ENCODE assay signal across 9 mouse cellular contexts in genomic region chr15:51104796-51105195, GRCm38 (mm10).
A peak's percentile ranks its signal among the peaks of the same experiment; 100 is the strongest.
DNase-seq lines count a peak whose midpoint lies in the region; ATAC-seq and TF ChIP-seq lines count a peak whose summit lies in the region.
"Had no signal": no experiment of that assay in that cellular context is flagged by ENCODE, and none has a peak within 500 bp of the region (broad histone marks: within the 10 kb centered on the region; RNA-seq: fewer than 3 reads in every experiment).

No protein-coding gene starts in this region.

- TF ChIP-seq CTCF in kidney, adult 2 months (conservative IDR thresholded peaks at IDR 0.05; ENCODE audit: insufficient read depth, insufficient read length, low read depth, low read length), result no peak

- peak overlapping the region; percentile 51 for H3K4me2 ChIP-seq in kidney, embryonic 16.5 days (replicated peaks; ENCODE audit: low read depth, low read length)
- H3K4me2 ChIP-seq in forebrain, embryonic 12.5 days, result no peak overlapping the region
- H3K4me2 ChIP-seq in hindbrain, embryonic 16.5 days (ENCODE audit: low read length), result peak overlapping the region; percentile 46
- peak overlapping the region; percentile 58 for H3K4me2 ChIP-seq in neural tube, embryonic 13.5 days

- no peaks in the 10 kb centered on the region for H3K9me3 ChIP-seq in kidney, embryonic 16.5 days (ENCODE audit: low read length)
- no peaks in the 10 kb centered on the region for H3K9me3 ChIP-seq in forebrain, embryonic 12.5 days
- no peaks in the 10 kb centered on the region for H3K9me3 ChIP-seq in hindbrain, embryonic 16.5 days (ENCODE audit: control insufficient read depth, low read length)
- no peaks in the 10 kb centered on the region for H3K9me3 ChIP-seq in neural tube, embryonic 13.5 days

- no peaks in the 10 kb centered on the region for H3K36me3 ChIP-seq in kidney, embryonic 16.5 days (ENCODE audit: insufficient read depth, low read length)
- H3K36me3 ChIP-seq in forebrain, embryonic 12.5 days (replicated peaks), result no peaks in the 10 kb centered on the region
- H3K36me3 ChIP-seq in hindbrain, embryonic 16.5 days (ENCODE audit: control insufficient read depth, insufficient read depth, low read length), result no peaks in the 10 kb centered on the region
- H3K36me3 ChIP-seq in neural tube, embryonic 13.5 days, result no peaks in the 10 kb centered on the region
- H3K36me3 ChIP-seq in kidney, adult 2 months (ENCODE audit: control insufficient read depth, insufficient read depth, low read length), result no peaks in the 10 kb centered on the region

- H3K27me3 ChIP-seq in kidney, embryonic 16.5 days (ENCODE audit: insufficient read depth, low read length), result no peaks in the 10 kb centered on the region
- no peaks in the 10 kb centered on the region for H3K27me3 ChIP-seq in forebrain, embryonic 12.5 days
- no peaks in the 10 kb centered on the region for H3K27me3 ChIP-seq in hindbrain, embryonic 16.5 days (replicated peaks; ENCODE audit: control insufficient read depth, insufficient read depth, low read length)
- H3K27me3 ChIP-seq in neural tube, embryonic 13.5 days, result no peaks in the 10 kb centered on the region
- no peaks in the 10 kb centered on the region for H3K27me3 ChIP-seq in kidney, adult 2 months (replicated peaks; ENCODE audit: control insufficient read depth, insufficient read depth, low read length)

- no peaks in the 10 kb centered on the region for H3K4me1 ChIP-seq in kidney, embryonic 16.5 days (ENCODE audit: insufficient read depth, low read length)
- H3K4me1 ChIP-seq in forebrain, embryonic 12.5 days, result peaks cover 7% of the 10 kb centered on the region; the same call in 1 of the 2 replicates
- no peaks in the 10 kb centered on the region; the same call in 1 of the 2 replicates for H3K4me1 ChIP-seq in hindbrain, embryonic 16.5 days (ENCODE audit: control insufficient read depth, insufficient read depth, low read depth, low read length)
- H3K4me1 ChIP-seq in neural tube, embryonic 13.5 days (replicated peaks), result peaks cover 11% of the 10 kb centered on the region
- no peaks in the 10 kb centered on the region for H3K4me1 ChIP-seq in kidney, adult 2 months (ENCODE audit: control insufficient read depth, insufficient read depth, low read length)

- 57% methylated on average over 5 of the region's 5 CpGs for WGBS in kidney, embryonic 16.5 days
- WGBS in forebrain, embryonic 12.5 days, result 70% methylated on average over 5 of the region's 5 CpGs
- WGBS in hindbrain, embryonic 16.5 days, result 54% methylated on average over 5 of the region's 5 CpGs
- WGBS in neural tube, embryonic 13.5 days, result 36% methylated on average over 5 of the region's 5 CpGs
- WGBS in kidney, adult 2 months, result 63% methylated on average over 5 of the region's 5 CpGs

- DNase-seq in kidney, postnatal 10 days, result no peak
- DNase-seq in gastrocnemius, postnatal 36 days, result no peak
- no peak for DNase-seq in kidney, adult 2 months
- DNase-seq: cerebellum, adult 8-10 months had no signal

- intact Hi-C loops in gastrocnemius, postnatal 36 days (cut with DNase I), result no loop called here

- H3K9ac ChIP-seq in kidney, embryonic 16.5 days (replicated peaks; ENCODE audit: low read length), result no peak overlapping the region
- no peak overlapping the region for H3K9ac ChIP-seq in forebrain, embryonic 12.5 days
- no peak overlapping the region for H3K9ac ChIP-seq in hindbrain, embryonic 16.5 days (ENCODE audit: low read depth, low read length)
- peak overlapping the region; percentile 45; the same call in 1 of the 2 replicates for H3K9ac ChIP-seq in neural tube, embryonic 13.5 days

- no peak for TF ChIP-seq POLR2A in kidney, adult 2 months (IDR thresholded peaks at IDR 0.05; ENCODE audit: low read depth, low read length)

- ATAC-seq in kidney, embryonic 16.5 days (ENCODE audit: low FRiP score, low TSS enrichment), result no peak
- 0 out of 2 replicates have a peak, but pooled peaks have one; percentile 44 for ATAC-seq in forebrain, embryonic 12.5 days (ENCODE audit: low FRiP score)
- 0 out of 2 replicates have a peak, but pooled peaks have one; percentile 35 for ATAC-seq in hindbrain, embryonic 16.5 days
- peak; percentile 74; the same call in 1 of the 2 replicates for ATAC-seq in neural tube, embryonic 13.5 days (ENCODE audit: low read depth)

- no peak overlapping the region for H3K4me3 ChIP-seq in kidney, embryonic 16.5 days (ENCODE audit: low read length)
- H3K4me3 ChIP-seq in forebrain, embryonic 12.5 days (replicated peaks), result no peak overlapping the region
- H3K4me3 ChIP-seq in hindbrain, embryonic 16.5 days (ENCODE audit: low read length), result no peak overlapping the region
- peak overlapping the region; percentile 31 for H3K4me3 ChIP-seq in neural tube, embryonic 13.5 days
- H3K4me3 ChIP-seq in kidney, adult 2 months (ENCODE audit: insufficient read depth, low read depth, low read length), result no peak overlapping the region
- H3K4me3 ChIP-seq: myocyte had no signal

- no peak overlapping the region for H3K27ac ChIP-seq in kidney, embryonic 16.5 days (ENCODE audit: low read length)
- H3K27ac ChIP-seq in forebrain, embryonic 12.5 days, result no peak overlapping the region
- H3K27ac ChIP-seq in hindbrain, embryonic 16.5 days (ENCODE audit: low read depth, low read length), result no peak overlapping the region
- H3K27ac ChIP-seq in neural tube, embryonic 13.5 days (replicated peaks), result peak overlapping the region; percentile 68; the same call in 1 of the 2 replicates
- H3K27ac ChIP-seq in kidney, adult 2 months (ENCODE audit: insufficient read depth, low read depth, low read length), result no peak overlapping the region
